Mouse (Mus musculus): ENCODE data around the gene 2410002F23Rik. TPM values are rescaled to one million over a fixed set of nuclear protein-coding genes. Genes with fewer than 3 reads are reported as not detected.

The 2410002F23Rik gene
- polyA plus RNA-seq, 1 experiment from 2014 or later: 127 TPM

DNA sequence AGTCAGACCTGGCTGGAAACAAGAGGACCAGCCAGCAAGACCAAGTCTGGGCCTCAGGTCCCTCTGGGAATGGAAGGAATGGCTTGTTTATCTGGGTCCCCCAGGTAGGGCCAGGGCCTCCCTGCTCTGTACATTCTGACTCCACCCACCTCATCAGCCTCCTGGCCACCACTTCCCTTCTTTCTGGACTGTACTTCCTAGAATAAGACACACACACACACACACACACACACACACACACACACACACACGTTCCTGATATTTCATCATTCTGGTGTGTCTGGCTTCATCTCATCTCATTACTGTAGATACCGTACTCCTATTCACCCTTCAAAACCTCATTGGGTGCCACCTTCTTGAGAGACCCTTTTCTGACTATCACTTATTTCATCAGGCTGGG is 22.9 kb downstream of the 2410002F23Rik start:
- ATAC-seq: no peak
- no peaks in the 10 kb centered on the region for H3K9me3 ChIP-seq
- H3K9ac ChIP-seq: no peak overlapping the region
- no peak overlapping the region for H3K4me2 ChIP-seq (replicated peaks)
- 77% methylated on average over 2 of the region's 2 CpGs for WGBS
- H3K27ac ChIP-seq: no peak overlapping the region
- no peaks in the 10 kb centered on the region for H3K4me1 ChIP-seq (replicated peaks)
- H3K4me3 ChIP-seq (replicated peaks): no peak overlapping the region
- 0 out of 2 replicates have a peak, but pooled peaks cover 4% of the 10 kb centered on the region for H3K27me3 ChIP-seq (replicated peaks)
- no peaks in the 10 kb centered on the region for H3K36me3 ChIP-seq

DNA sequence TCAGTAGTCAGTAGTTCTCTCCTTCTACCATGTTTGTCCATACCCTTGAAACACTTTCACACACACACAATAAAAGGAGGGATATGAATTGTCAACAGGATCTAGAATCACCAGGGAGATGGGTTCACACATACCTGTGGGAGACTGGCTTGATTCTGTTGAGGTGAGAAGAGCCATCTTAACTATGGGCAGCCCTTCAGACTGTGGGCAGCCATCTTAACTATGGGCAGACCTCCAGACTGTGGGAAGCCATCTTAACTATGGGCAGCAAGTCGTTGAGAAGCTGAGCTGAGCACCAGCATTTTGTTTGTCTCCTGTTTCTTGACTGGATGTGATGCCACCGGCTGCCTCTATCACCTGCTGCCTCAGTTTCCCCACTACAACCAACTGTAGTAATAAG is 24.8 kb downstream of the 2410002F23Rik start:
- Histone ChIP-seq H3K4me3 (replicated peaks) (no peak overlapping the region), H3K36me3 (no peaks in the 10 kb centered on the region), H3K4me2 (replicated peaks) (no peak overlapping the region), H3K9me3 (no peaks in the 10 kb centered on the region), H3K27me3 (replicated peaks) (0 out of 2 replicates have a peak, but pooled peaks cover 6% of the 10 kb centered on the region), H3K4me1 (replicated peaks) (no peaks in the 10 kb centered on the region), H3K27ac (no peak overlapping the region), H3K9ac (no peak overlapping the region)
- 79% methylated on average over 2 of the region's 2 CpGs for WGBS
- no peak for ATAC-seq

DNA sequence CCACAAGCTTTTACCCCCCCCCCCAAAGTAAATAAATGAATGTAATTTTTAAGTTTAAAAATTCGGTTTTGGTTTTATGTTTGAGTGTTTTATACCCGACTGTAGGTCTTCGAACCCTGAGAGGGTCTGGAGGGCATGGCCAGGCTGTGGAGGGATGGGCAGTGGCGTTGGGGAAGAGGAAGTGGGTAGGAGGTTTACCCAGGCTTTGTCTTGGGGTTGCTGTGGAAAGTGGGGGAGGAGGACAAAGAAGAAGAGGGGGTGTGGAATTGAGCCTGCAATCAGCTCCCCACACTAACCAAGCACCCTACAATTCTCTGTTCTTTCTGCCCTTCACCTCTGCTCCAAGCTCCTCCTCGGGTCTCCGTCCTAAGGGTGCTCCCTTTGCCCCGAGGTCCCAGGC is 26.0 kb downstream of the 2410002F23Rik start:
- WGBS: 87% methylated on average over 7 of the region's 7 CpGs
- no peaks in the 10 kb centered on the region for H3K4me1 ChIP-seq (replicated peaks)
- 0 out of 2 replicates have a peak, but pooled peaks cover 6% of the 10 kb centered on the region for H3K27me3 ChIP-seq (replicated peaks)
- H3K27ac ChIP-seq: no peak overlapping the region
- H3K9me3 ChIP-seq: no peaks in the 10 kb centered on the region
- no peak overlapping the region for H3K4me3 ChIP-seq (replicated peaks)
- no peaks in the 10 kb centered on the region for H3K36me3 ChIP-seq
- H3K9ac ChIP-seq: no peak overlapping the region
- no peak overlapping the region for H3K4me2 ChIP-seq (replicated peaks)
- ATAC-seq: no peak

DNA sequence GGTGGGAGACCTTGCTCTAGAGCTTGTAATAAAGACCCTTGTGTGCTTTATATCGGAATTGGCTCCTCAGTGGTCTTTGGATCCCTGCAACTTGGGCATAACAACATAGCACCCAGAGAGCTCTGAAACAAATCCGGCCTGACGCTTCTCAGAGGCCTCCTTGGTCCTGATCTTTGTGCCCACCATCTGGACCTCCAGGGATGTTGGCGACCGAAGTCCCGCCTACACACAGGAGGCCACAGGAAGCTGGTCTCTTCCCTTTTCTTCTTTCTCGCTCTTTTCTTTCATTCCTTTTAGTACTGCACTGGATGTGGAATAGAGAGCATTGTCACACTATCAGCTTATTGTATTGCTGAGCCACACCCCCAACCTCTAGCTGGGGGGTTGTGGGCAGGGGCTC is 26.9 kb downstream of the 2410002F23Rik start:
- 69% methylated on average over 7 of the region's 7 CpGs for WGBS
- H3K4me1 ChIP-seq (replicated peaks): no peaks in the 10 kb centered on the region
- H3K4me2 ChIP-seq (replicated peaks): no peak overlapping the region
- H3K9ac ChIP-seq: no peak overlapping the region
- 0 out of 2 replicates have a peak, but pooled peaks cover 6% of the 10 kb centered on the region for H3K27me3 ChIP-seq (replicated peaks)
- no peak overlapping the region for H3K4me3 ChIP-seq (replicated peaks)
- no peak for ATAC-seq
- H3K27ac ChIP-seq: no peak overlapping the region
- H3K36me3 ChIP-seq: no peaks in the 10 kb centered on the region
- no peaks in the 10 kb centered on the region for H3K9me3 ChIP-seq

DNA sequence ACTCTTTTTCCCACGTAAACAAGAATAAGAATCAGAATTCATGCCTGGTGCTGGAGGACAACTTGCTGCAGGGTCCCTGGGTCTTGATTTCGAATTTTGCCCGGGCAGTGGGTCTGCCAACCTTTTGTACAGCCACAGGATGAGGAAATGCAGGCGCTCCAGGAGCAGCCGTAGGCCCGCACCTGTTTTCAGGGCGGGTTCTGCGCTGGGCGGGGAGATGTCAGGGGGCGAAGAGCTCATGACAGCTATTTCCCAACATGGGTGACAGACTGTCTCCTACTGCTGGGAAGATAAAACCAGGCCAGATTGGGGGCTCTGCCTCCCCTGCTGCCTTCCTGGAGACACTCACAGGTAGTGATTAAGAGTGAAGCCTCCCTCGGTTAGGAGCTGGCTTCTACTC is 27.6 kb downstream of the 2410002F23Rik start:
- Histone ChIP-seq H3K4me1 (replicated peaks) (no peaks in the 10 kb centered on the region), H3K27me3 (replicated peaks) (0 out of 2 replicates have a peak, but pooled peaks cover 6% of the 10 kb centered on the region), H3K36me3 (no peaks in the 10 kb centered on the region), H3K27ac (no peak overlapping the region), H3K4me2 (replicated peaks) (no peak overlapping the region), H3K4me3 (replicated peaks) (no peak overlapping the region), H3K9me3 (no peaks in the 10 kb centered on the region), H3K9ac (no peak overlapping the region)
- 29% methylated on average over 11 of the region's 11 CpGs for WGBS
- no peak for ATAC-seq

DNA sequence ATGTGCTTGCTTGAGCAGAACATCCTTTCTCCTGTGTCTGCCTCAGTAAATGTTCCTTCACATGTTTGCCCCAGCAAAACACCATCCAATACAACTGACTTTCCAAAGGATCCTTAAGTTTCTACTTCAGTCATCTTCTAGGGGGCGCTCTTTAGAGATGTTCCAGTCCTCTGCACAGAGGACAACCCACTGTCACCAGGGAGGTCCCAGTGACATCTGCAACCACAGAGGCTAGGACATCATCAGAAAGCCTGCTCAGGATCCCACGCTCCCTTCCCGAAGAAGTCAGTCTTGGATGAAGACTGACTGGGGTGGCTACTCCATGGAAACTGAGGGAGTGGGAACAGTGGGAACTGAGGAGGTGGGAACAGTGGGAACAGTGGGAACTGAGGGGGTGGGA is 29.0 kb downstream of the 2410002F23Rik start:
- no peak for ATAC-seq
- WGBS: 77% methylated on average over 3 of the region's 3 CpGs
- H3K9ac ChIP-seq: no peak overlapping the region
- no peaks in the 10 kb centered on the region for H3K9me3 ChIP-seq
- H3K4me2 ChIP-seq (replicated peaks): no peak overlapping the region
- H3K4me1 ChIP-seq (replicated peaks): no peaks in the 10 kb centered on the region
- no peak overlapping the region for H3K4me3 ChIP-seq (replicated peaks)
- no peaks in the 10 kb centered on the region for H3K36me3 ChIP-seq
- H3K27me3 ChIP-seq (replicated peaks): 0 out of 2 replicates have a peak, but pooled peaks cover 6% of the 10 kb centered on the region
- H3K27ac ChIP-seq: no peak overlapping the region

DNA sequence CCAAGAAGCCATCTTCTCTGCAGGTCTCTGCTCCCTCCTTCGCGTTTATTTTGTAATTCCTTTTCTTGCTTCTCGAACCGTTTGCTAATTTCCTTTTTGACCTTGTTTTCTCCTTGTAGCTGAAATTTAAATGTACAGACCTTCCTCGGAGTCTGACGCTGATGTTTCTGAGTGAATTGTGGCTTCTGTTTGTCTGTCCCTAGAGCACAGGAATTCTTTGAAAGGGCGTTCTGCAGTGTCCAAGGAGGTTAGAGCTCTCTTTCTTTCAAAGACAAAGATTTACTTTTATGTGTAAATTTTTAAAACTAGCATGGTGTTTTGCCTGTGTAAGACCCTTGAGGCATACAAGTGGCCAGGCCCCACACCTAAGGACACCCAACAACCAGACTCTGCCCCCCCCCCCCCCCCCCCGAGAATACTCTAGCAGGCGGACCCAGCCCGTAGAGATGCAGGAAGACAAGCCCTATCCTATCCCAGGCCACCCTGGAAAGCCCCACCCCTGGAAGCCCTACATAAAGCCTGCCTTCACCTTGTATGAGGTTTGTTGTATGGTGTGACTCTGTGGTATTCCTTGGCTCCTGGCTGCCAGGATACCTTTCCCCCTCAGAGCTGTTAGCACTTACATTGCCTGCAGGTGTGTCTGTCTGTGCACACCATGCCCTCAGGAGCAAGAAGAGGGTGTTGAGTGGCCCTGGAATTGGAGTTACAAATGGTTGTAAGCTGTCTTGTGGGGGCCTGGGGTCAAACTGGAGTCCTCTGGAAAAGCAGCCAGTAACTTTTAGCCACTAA is 30.1 kb downstream of the 2410002F23Rik start:
- 0 out of 2 replicates have a peak, but pooled peaks cover 6% of the 10 kb centered on the region for H3K27me3 ChIP-seq (replicated peaks)
- H3K9ac ChIP-seq: no peak overlapping the region
- no peak overlapping the region for H3K4me3 ChIP-seq (replicated peaks)
- H3K4me1 ChIP-seq (replicated peaks): no peaks in the 10 kb centered on the region
- no peak for ATAC-seq
- H3K27ac ChIP-seq: no peak overlapping the region
- 73% methylated on average over 10 of the region's 10 CpGs for WGBS
- no peak overlapping the region for H3K4me2 ChIP-seq (replicated peaks)
- H3K9me3 ChIP-seq: no peaks in the 10 kb centered on the region
- no peaks in the 10 kb centered on the region for H3K36me3 ChIP-seq

DNA sequence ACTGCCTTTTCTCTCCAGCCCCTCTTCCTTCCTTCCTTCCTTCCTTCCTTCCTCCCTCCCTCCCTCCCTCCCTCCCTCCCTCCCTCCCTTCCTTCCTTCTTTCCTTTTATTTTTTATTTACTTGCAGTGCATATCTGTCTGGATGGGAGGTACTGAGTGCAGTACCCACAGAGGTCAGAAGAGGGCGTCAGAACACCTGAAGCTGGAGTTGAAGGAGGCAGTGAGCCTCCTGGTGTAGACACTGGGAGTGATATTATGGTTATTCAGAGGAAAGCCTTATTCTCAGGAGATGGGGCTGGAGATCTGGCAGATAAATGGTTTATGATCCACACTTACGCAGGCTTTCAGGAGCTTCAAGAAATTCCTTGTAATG is 30.7 kb downstream of the 2410002F23Rik start:
- WGBS: 44% methylated on average over 2 of the region's 2 CpGs

DNA sequence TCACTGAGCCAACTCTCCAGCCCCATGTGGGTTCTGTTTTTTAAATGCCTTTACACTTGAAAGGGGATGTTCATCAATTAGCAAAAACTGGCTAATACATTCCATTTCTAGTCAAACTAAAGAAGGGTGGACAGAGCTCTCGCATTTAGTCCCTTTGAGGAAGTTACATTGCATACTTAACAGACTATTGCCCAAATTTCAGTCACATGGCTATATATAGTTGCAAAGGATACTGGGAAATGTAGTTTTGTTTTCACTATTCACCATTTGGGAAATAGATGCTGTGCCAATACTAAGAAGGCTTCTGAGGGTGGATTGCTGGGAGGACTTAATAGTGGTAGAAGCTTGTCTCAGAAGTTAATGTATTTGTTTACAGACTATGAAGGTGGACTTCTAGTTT is 34.4 kb downstream of the 2410002F23Rik start:
- Histone ChIP-seq H3K27me3 (replicated peaks) (no peaks in the 10 kb centered on the region), H3K27ac (no peak overlapping the region), H3K4me3 (replicated peaks) (no peak overlapping the region), H3K9me3 (no peaks in the 10 kb centered on the region), H3K36me3 (no peaks in the 10 kb centered on the region), H3K9ac (no peak overlapping the region), H3K4me2 (replicated peaks) (no peak overlapping the region), H3K4me1 (replicated peaks) (no peaks in the 10 kb centered on the region)
- 63% methylated on average over 1 of the region's 1 CpGs for WGBS
- no peak for ATAC-seq

More for the DNA sequence above, 30.7 kb downstream of the 2410002F23Rik start:
- no peak overlapping the region for H3K4me3 ChIP-seq (replicated peaks)
- no peaks in the 10 kb centered on the region for H3K36me3 ChIP-seq
- no peaks in the 10 kb centered on the region for H3K9me3 ChIP-seq
- H3K9ac ChIP-seq: no peak overlapping the region
- H3K4me1 ChIP-seq (replicated peaks): no peaks in the 10 kb centered on the region
- no peak overlapping the region for H3K4me2 ChIP-seq (replicated peaks)
- ATAC-seq: no peak
- no peak overlapping the region for H3K27ac ChIP-seq
- H3K27me3 ChIP-seq (replicated peaks): 0 out of 2 replicates have a peak, but pooled peaks cover 6% of the 10 kb centered on the region

DNA sequence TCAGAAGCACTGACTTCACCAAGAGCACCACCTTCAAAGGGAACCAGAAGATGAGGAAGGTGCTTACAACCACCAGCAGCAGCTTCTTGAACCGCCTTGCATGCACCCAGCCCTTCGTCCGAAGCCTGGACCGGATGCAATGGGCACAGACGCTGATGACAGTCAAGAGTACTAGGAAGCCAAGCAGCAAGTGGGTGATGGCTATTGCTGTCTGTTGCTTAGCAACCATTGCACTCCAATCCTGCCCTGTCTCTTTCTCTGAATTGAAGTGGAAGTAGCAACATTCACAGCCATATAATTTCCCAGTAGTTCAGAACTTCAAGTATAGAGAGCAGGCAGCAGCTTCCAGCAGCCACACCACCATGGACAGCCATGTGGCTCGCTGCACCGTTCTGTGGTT is 35.1 kb downstream of the 2410002F23Rik start:
- Histone ChIP-seq H3K27ac (no peak overlapping the region), H3K9me3 (no peaks in the 10 kb centered on the region), H3K4me2 (replicated peaks) (no peak overlapping the region), H3K27me3 (replicated peaks) (no peaks in the 10 kb centered on the region), H3K9ac (no peak overlapping the region), H3K4me3 (replicated peaks) (no peak overlapping the region), H3K36me3 (no peaks in the 10 kb centered on the region), H3K4me1 (replicated peaks) (no peaks in the 10 kb centered on the region)
- 78% methylated on average over 7 of the region's 7 CpGs for WGBS
- no peak for ATAC-seq

DNA sequence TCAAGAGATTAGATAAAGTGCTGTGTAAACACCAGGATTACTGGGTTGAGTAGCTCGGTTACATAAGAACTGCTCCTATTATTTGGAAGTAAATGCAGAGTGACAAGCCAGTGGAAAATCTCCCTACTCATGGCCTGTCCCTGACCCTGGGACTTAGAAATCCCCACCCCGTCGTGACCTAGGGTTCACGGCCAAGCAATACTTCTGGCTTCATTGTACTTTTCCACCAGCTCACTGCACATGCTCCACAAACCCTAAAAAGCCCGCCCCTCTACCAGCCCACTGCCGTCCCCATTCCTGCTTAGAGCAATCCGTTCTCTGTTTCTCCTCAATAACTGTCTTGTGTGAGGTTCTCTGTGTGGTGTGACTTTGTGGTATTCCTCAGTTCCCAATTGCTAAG is 41.2 kb downstream of the 2410002F23Rik start:
- 53% methylated on average over 7 of the region's 7 CpGs for WGBS
- Histone ChIP-seq H3K9me3 (no peaks in the 10 kb centered on the region), H3K27ac (no peak overlapping the region), H3K27me3 (replicated peaks) (no peaks in the 10 kb centered on the region), H3K4me1 (replicated peaks) (no peaks in the 10 kb centered on the region), H3K9ac (no peak overlapping the region), H3K4me3 (replicated peaks) (no peak overlapping the region), H3K4me2 (replicated peaks) (no peak overlapping the region), H3K36me3 (no peaks in the 10 kb centered on the region)
- ATAC-seq: no peak

DNA sequence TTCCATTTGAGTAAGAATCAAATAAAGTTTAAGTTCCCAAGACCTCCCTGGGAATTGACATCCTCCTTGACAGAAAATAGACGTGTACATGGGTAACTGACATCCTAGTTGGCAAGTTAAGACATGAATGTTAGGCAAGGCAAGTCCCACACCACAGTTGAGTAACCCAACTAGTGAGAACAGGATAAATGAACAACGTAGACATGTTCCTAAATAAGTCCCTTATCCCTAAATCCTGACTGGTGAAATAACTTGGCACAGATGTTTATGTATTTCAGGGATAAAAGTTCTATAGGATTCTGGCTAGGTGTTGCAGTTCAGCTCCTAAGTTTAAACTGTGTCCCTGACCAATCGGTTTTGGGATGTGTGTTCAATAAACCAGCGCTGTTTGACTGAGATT is 44.5 kb downstream of the 2410002F23Rik start:
- 75% methylated on average over 4 of the region's 4 CpGs for WGBS

DNA sequence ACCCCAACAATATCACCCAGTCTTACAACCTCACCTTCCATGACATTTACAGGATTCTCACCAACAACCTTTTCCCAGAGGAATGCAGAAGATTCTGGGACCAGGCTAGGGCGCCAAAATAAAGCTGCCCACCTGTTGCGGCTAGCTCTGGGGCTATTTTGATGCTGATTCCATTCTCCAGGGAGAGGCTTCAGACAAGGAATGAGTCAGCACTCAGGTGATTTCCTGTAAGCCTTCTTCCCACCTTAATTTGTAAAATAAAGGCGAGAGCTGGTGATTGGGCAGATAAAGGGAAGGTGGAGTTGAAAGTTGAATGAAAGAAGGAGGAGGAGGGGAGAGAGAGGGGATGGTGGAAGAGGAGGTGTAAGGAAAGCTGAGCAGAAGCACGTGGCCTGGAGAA is 44.9 kb downstream of the 2410002F23Rik start:
- 53% methylated on average over 4 of the region's 4 CpGs for WGBS
- Histone ChIP-seq H3K27me3 (replicated peaks) (no peaks in the 10 kb centered on the region), H3K4me3 (replicated peaks) (no peak overlapping the region), H3K36me3 (no peaks in the 10 kb centered on the region), H3K9ac (no peak overlapping the region), H3K4me2 (replicated peaks) (no peak overlapping the region), H3K27ac (no peak overlapping the region), H3K4me1 (replicated peaks) (no peaks in the 10 kb centered on the region), H3K9me3 (no peaks in the 10 kb centered on the region)
- ATAC-seq: no peak

More for the DNA sequence above, 44.5 kb downstream of the 2410002F23Rik start:
- Histone ChIP-seq H3K27me3 (replicated peaks) (no peaks in the 10 kb centered on the region), H3K4me3 (replicated peaks) (no peak overlapping the region), H3K9me3 (no peaks in the 10 kb centered on the region), H3K9ac (no peak overlapping the region), H3K36me3 (no peaks in the 10 kb centered on the region), H3K4me1 (replicated peaks) (no peaks in the 10 kb centered on the region), H3K4me2 (replicated peaks) (no peak overlapping the region), H3K27ac (no peak overlapping the region)
- ATAC-seq: no peak
